Mouse (Mus musculus): ENCODE data around the gene Paqr4.

GRCm38 (mm10) chr17:23721886-23722285 is 18.8 kb downstream of the Paqr4 start:
- TF ChIP-seq POLR2A (IDR thresholded peaks at IDR 0.05; ENCODE audit: extremely low read depth, insufficient read depth, low read length) (no peak), CTCF (IDR thresholded peaks at IDR 0.05; ENCODE audit: extremely low read depth, insufficient read depth, low read length) (no peak)

Data from cortical plate, adult 2 months (tissue).